Mouse (Mus musculus): Measurements from ENCODE around the gene Iqcn. TPM values are rescaled to one million over a fixed set of nuclear protein-coding genes. Genes with fewer than 3 reads are reported as not detected.

Gene Iqcn
- polyA plus RNA-seq, 1 experiment from 2014 or later = 0.09 TPM

DNA sequence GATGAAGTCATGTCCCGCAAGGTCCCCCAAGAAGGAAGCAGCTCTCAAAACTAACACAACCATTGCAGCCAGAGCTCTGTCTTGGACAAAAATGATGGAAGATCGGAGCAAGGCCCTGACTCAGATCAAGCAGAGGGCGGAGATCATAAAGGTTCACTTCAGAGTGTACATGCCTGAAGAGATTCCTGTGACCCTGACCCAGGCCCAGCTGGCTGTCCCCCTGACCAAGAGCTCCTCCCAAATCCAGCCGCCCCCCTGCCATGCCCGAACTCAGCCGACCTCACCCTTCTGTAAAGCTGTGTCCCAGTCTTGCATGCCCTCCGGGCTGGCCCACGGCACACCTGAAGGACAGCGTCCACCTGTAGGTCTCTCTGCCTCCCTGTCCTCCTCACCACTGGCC is 6.5 kb downstream of the Iqcn start:
- Histone ChIP-seq H3K27me3 (no peaks in the 10 kb centered on the region), H3K9ac (no peak overlapping the region; the same call in 1 of the 2 replicates), H3K4me1 (replicated peaks) (no peaks in the 10 kb centered on the region), H3K9me3 (no peaks in the 10 kb centered on the region), H3K36me3 (peaks cover 10% of the 10 kb centered on the region; the same call in 1 of the 2 replicates), H3K4me2 (no peak overlapping the region), H3K4me3 (no peak overlapping the region), H3K27ac (no peak overlapping the region)
- WGBS = 93% methylated on average over 9 of the region's 9 CpGs
- no peak for ATAC-seq (ENCODE audit: low FRiP score)

DNA sequence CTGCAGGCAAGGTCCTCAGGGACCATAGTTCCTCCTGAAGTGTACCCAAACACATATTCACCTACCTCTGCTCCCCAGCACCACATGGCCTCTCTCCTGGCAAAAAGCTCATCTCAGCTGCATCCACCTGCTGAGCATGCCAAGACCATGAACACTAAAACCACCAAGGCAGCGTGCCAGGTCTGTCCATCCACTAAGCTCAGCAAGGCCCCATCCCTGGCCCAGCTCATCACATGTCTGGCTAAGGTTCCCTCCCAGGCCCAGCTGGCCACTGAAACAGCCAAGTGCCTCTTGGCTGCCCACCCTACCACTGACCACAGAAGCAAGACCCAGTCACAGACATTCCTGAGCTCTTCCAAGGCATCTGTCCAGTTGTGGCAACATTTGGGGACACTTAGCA is 7.0 kb downstream of the Iqcn start:
- no peak for ATAC-seq (ENCODE audit: low FRiP score)
- H3K4me3 ChIP-seq = no peak overlapping the region
- no peak overlapping the region for H3K27ac ChIP-seq
- no peak overlapping the region for H3K4me2 ChIP-seq
- no peaks in the 10 kb centered on the region for H3K4me1 ChIP-seq (replicated peaks)
- no peaks in the 10 kb centered on the region for H3K27me3 ChIP-seq
- no peaks in the 10 kb centered on the region for H3K9me3 ChIP-seq
- peaks cover 10% of the 10 kb centered on the region; the same call in 1 of the 2 replicates for H3K36me3 ChIP-seq
- 88% methylated on average over 1 of the region's 1 CpGs for WGBS
- H3K9ac ChIP-seq = no peak overlapping the region; the same call in 1 of the 2 replicates

DNA sequence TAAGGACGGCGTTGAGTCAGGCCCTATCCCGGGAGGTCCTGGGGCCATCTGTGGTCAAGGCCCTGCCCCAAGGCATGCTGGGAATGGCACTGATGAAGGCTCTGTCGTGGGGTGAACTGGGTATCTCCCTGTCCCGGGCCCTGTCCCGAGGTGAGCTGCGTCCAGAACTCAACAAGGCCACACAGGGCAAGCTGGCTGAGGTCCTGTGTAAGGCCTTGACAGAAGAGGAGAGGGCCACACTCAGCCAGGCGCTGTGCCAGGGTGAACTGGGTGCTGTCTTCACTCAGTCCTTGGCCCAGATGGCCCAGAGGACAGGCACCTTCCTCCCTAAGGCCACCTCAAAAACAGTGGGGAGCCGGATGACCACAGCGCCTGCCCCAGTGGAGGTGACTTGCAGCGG is 7.8 kb downstream of the Iqcn start:
- Histone ChIP-seq H3K4me3 (no peak overlapping the region), H3K9me3 (no peaks in the 10 kb centered on the region), H3K4me1 (replicated peaks) (no peaks in the 10 kb centered on the region), H3K36me3 (peaks cover 10% of the 10 kb centered on the region; the same call in 1 of the 2 replicates), H3K27ac (no peak overlapping the region), H3K4me2 (no peak overlapping the region), H3K9ac (no peak overlapping the region), H3K27me3 (no peaks in the 10 kb centered on the region)
- no peak for ATAC-seq (ENCODE audit: low FRiP score)
- WGBS = 86% methylated on average over 11 of the region's 11 CpGs

DNA sequence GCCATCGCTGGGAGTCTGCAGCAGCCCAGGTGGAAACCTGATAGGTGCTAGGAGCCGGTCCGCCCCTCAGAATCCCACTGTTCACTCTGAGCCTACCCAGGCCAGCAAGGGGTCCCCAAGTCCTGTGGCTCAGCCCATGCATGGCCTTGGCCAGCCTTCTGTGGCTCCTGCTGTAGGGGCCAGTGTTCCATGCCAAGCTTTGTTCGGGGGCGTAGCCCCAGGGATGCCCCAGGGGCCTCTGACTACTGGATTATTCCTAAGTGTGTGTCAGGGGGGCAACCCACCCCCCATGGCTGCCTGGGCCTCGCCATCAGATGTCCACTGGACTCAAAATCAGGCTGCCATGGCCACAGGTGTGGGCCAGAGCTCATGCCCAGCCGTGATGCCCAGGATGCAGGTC is 10.7 kb downstream of the Iqcn start:
- no peak overlapping the region for H3K27ac ChIP-seq
- H3K9ac ChIP-seq = no peak overlapping the region
- H3K36me3 ChIP-seq = peaks cover 3% of the 10 kb centered on the region; the same call in 1 of the 2 replicates
- H3K4me3 ChIP-seq = no peak overlapping the region
- no peaks in the 10 kb centered on the region for H3K9me3 ChIP-seq
- ATAC-seq (ENCODE audit: low FRiP score) = no peak
- no peak overlapping the region for H3K4me2 ChIP-seq
- WGBS = 83% methylated on average over 7 of the region's 7 CpGs
- 0 out of 2 replicates have a peak, but pooled peaks cover 3% of the 10 kb centered on the region for H3K4me1 ChIP-seq (replicated peaks)
- H3K27me3 ChIP-seq = peaks cover 16% of the 10 kb centered on the region; the same call in 1 of the 2 replicates

DNA sequence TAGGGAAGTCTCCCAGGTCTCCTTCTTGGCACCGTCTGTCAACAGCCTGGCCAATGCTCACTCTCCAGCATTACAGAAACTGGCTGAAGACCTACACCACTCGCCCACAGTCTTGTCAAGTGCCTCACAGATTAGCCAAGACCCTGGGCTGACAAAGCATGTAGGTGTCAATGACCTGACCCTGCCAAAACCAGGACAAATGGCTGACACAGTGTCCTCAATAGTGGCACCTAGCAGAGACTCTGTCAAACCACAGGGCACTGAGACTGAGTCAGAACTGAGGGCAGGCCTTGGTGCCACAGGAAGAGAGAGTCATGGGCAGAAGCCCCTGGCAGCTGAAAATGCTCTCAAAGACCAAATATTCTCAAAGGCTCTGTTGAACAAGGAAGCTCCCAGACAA is 11.8 kb downstream of the Iqcn start:
- H3K36me3 ChIP-seq = no peaks in the 10 kb centered on the region
- no peak overlapping the region for H3K9ac ChIP-seq
- H3K27ac ChIP-seq = no peak overlapping the region
- H3K27me3 ChIP-seq = peaks cover 22% of the 10 kb centered on the region; the same call in 1 of the 2 replicates
- no peak overlapping the region for H3K4me2 ChIP-seq
- no peak for ATAC-seq (ENCODE audit: low FRiP score)
- WGBS = 69% methylated on average over 2 of the region's 2 CpGs
- no peaks in the 10 kb centered on the region for H3K9me3 ChIP-seq
- H3K4me3 ChIP-seq = no peak overlapping the region
- 0 out of 2 replicates have a peak, but pooled peaks cover 3% of the 10 kb centered on the region for H3K4me1 ChIP-seq (replicated peaks)

DNA sequence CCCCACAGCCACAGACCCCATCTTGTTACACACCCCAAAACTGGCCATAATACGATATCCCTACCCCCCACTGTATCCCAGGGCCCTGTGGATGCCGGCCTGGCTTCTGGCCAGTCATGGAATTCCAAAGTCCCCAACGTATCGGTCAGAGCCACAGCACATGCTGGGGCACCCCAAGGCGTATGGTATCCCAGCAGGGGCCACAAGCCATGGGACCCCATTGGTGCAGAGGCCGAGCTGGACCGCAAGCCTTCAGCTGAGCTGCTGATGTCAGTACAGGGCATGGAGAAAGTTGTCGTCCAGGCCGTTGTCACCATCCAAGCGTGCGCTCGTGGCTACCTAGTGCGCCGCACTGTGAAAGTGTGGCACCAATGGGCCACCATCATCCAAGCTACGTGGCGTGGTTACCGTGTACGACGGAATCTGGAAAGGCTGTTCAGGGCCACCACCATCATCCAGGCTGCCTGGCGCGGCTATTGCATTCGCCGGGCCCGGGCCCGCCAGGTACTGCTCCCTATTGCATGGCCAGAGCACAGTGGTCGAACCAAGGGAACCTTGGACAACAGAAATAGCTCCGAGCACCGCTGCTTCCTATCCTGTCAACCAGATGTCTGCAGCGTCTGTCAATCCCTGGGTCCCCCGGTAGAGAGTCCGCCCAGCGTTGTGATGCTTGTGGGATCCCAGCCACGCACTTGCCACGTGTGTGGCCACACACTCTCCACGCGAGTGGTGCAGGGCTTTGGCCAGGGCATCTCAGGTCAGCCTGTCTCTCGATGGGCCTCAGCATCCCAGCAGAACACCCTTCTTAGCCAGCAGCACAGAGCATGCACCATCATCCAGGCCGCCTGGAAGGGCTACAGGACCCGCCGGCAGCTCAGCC is 13.5 kb downstream of the Iqcn start:
- no peak overlapping the region for H3K27ac ChIP-seq
- H3K9ac ChIP-seq = no peak overlapping the region
- 0 out of 2 replicates have a peak, but pooled peaks cover 3% of the 10 kb centered on the region for H3K4me1 ChIP-seq (replicated peaks)
- H3K4me3 ChIP-seq = no peak overlapping the region
- no peak overlapping the region for H3K4me2 ChIP-seq
- no peaks in the 10 kb centered on the region for H3K9me3 ChIP-seq
- peaks cover 24% of the 10 kb centered on the region; the same call in 1 of the 2 replicates for H3K27me3 ChIP-seq
- H3K36me3 ChIP-seq = no peaks in the 10 kb centered on the region
- 85% methylated on average over 40 of the region's 40 CpGs for WGBS
- ATAC-seq (ENCODE audit: low FRiP score) = no peak

DNA sequence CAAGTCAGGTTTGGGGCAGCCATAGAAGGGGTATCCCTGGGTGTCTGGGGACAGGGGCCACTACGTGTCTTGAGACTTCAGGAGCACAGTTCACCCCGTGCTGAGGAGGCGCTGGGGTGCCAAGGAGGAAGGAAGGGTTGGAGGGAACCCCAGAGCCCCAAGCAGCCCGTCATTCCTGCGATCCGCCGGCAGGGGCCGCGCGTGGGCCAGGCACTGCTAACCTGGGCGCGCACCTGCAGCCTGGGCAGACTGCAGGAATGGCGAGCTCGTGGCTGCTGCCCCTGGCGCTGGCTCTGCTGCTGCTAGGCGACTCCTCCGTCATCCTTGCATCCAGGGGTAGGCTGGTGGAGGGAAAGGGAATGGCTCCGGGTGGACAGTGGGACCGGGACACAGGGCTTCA is 15.0 kb downstream of the Iqcn start, which contains the start of gene Gm3336:
Gene Gm3336 (plus strand): TSS at position 247 of the 400 bp plus-strand sequence.
- 2% methylated on average over 19 of the region's 19 CpGs for WGBS
- Histone ChIP-seq H3K4me3 (no peak within 1 kb of the TSS), H3K27me3 (peaks cover 24% of the 10 kb centered on the region; the same call in 1 of the 2 replicates), H3K36me3 (no peaks in the 10 kb centered on the region), H3K9me3 (no peaks in the 10 kb centered on the region), H3K4me2 (peak within 1 kb of the TSS; percentile 29; the same call in 1 of the 2 replicates), H3K9ac (0 out of 2 replicates have a peak within 1 kb of the TSS, but pooled peaks have one; percentile 46), H3K27ac (no peak within 1 kb of the TSS), H3K4me1 (replicated peaks) (0 out of 2 replicates have a peak, but pooled peaks cover 3% of the 10 kb centered on the region)
- ATAC-seq (ENCODE audit: low FRiP score) = no peak

DNA sequence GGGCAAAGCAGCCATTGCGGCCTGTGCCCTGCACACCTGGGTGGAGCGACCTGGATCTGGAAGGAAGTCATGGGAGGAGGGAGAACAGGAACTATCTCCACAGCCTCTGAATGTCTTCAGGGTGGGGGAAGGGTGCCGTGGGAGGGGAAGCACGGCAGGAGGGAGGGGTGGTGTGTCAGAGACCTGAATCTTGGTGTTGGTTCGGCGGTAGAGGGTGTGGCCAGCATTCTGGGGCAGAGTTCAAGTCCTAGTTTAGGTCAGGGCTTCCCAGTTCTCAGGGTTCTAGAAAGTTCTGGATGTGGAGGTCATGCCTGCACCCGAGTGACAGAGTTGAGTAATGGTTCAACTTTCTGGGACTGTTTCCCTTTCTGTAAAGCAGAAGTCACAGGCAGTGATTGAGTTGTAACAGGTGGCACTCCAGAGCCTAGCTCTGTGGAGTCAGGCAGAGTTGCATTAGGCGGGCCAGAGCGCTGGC is 16.6 kb downstream of the Iqcn start:
- Histone ChIP-seq H3K9ac (no peak overlapping the region), H3K27me3 (peaks cover 24% of the 10 kb centered on the region; the same call in 1 of the 2 replicates), H3K4me3 (no peak overlapping the region), H3K4me1 (replicated peaks) (0 out of 2 replicates have a peak, but pooled peaks cover 3% of the 10 kb centered on the region), H3K36me3 (no peaks in the 10 kb centered on the region), H3K27ac (no peak overlapping the region), H3K9me3 (no peaks in the 10 kb centered on the region), H3K4me2 (no peak overlapping the region)
- 76% methylated on average over 9 of the region's 9 CpGs for WGBS
- no peak for ATAC-seq (ENCODE audit: low FRiP score)

DNA sequence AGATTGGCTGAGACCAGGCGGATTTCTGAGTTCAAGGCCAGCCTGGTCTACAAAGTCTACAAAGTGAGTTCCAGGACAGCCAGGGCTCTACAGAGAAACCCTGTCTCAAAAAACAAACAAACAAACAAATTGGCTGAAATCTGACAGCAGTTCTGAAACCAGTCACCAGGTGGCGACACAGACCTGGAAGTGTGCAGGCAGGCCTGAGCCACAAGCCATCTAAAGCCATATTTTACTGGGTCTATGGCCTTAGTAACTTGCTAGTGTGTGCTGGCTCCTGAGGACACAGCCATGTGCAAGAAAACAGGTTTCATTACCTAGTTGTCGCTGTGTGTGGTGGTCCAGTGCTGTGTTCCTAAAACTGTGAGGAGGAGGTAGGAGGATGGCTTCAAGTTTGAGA is 17.5 kb downstream of the Iqcn start:
- Histone ChIP-seq H3K27ac (no peak overlapping the region), H3K9ac (no peak overlapping the region), H3K4me3 (no peak overlapping the region), H3K27me3 (peaks cover 26% of the 10 kb centered on the region; the same call in 1 of the 2 replicates), H3K4me1 (replicated peaks) (0 out of 2 replicates have a peak, but pooled peaks cover 3% of the 10 kb centered on the region), H3K9me3 (no peaks in the 10 kb centered on the region), H3K36me3 (no peaks in the 10 kb centered on the region), H3K4me2 (no peak overlapping the region)
- ATAC-seq (ENCODE audit: low FRiP score) = 0 out of 2 replicates have a peak, but pooled peaks have one; percentile 47
- 9% methylated on average over 3 of the region's 3 CpGs for WGBS

DNA sequence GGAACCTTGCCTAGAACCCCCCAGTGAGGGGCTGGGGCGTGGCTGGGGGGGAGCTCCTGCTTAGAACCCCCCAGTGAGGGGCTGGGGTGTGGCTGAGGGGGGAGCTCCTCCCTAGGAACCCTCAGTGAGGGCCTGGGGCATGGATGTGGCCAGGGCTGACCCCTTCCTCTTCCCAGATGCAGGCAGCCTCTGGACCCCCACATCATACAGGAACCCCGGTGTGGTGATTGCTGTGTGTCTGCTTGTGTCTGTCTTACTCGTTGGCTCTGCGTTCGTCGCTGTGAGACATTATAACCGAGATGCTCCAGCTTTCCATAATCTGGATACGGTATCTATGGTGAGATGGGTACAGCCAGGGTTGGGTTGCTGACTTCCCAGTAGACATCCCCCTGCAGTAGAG is 18.3 kb downstream of the Iqcn start:
- WGBS = 86% methylated on average over 8 of the region's 8 CpGs
- no peak for ATAC-seq (ENCODE audit: low FRiP score)
- H3K4me3 ChIP-seq = no peak overlapping the region
- no peaks in the 10 kb centered on the region for H3K36me3 ChIP-seq
- H3K9ac ChIP-seq = peak overlapping the region; percentile 19; the same call in 1 of the 2 replicates
- H3K27me3 ChIP-seq = peaks cover 34% of the 10 kb centered on the region
- no peak overlapping the region for H3K4me2 ChIP-seq
- H3K9me3 ChIP-seq = no peaks in the 10 kb centered on the region
- H3K4me1 ChIP-seq (replicated peaks) = 0 out of 2 replicates have a peak, but pooled peaks cover 3% of the 10 kb centered on the region
- no peak overlapping the region for H3K27ac ChIP-seq

DNA sequence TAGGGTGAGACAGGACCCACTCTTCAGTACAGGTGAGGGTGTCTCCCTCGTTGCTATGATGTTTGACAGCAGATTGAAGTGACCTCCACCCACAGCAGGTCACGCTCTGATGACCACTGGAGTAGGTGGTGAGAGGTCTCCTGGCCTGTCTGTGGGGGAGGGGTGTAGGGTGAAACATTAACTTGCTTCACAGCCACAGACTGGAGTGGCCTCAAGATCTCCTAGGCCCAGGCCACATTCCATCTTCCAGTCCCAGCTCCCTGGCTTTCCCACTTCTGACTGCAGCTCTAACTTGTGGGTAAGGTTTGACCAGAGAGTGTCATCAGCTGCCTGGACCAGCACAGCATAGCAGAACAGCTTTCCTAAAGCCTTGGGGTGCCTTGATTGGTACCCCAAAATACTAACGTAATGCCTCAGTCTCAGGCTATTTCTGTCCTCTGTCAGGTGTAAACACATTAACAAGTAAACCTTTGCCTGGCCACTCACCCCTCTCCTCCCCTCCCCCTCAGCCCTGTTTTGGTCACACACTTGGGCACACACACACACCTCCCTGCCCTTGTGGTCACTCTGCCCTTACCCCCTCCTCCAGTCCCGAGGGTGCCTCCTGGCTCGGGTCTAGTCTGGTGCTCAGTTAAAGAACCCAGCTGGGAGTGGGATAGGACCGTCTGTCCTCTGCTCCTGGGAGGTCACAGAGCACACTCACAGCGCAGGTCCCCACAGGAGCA is 20.4 kb downstream of the Iqcn start, which contains the start of gene Pde4c:
Gene Pde4c (plus strand): TSS at position 235 of the 725 bp plus-strand sequence.
- H3K4me2 ChIP-seq = no peak within 1 kb of the TSS
- H3K27ac ChIP-seq = no peak within 1 kb of the TSS
- no peaks in the 10 kb centered on the region for H3K9me3 ChIP-seq
- peak within 1 kb of the TSS; percentile 35; the same call in 1 of the 2 replicates for H3K9ac ChIP-seq
- no peak for ATAC-seq (ENCODE audit: low FRiP score)
- WGBS = 55% methylated on average over 7 of the region's 7 CpGs
- no peak within 1 kb of the TSS for H3K4me3 ChIP-seq
- H3K27me3 ChIP-seq = peaks cover 37% of the 10 kb centered on the region
- no peaks in the 10 kb centered on the region for H3K4me1 ChIP-seq (replicated peaks)
- H3K36me3 ChIP-seq = no peaks in the 10 kb centered on the region

DNA sequence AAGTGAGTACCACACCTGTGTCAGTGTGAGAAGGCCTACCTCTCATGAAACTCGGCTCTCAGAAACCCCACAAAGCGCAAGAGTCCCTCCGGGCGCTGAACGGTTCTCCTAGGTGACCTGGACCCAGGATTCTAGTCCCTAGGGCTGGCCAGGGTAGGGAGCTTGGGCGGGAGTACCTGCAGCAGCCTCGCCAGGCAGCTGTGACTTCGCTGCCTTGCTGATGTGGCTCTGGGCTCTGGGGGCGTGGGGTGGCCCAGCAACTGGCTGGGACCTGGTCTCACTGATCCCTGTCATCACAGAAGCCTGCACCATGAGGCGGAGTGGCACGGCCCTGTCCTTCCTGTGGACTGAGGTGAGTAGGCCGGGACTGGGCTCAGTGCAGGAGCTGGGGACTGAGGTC is 21.0 kb downstream of the Iqcn start:
- WGBS = 83% methylated on average over 12 of the region's 12 CpGs

More for the DNA sequence above, 21.0 kb downstream of the Iqcn start:
- Histone ChIP-seq H3K9ac (0 out of 2 replicates have a peak overlapping the region, but pooled peaks have one; percentile 35), H3K4me2 (no peak overlapping the region), H3K4me1 (replicated peaks) (no peaks in the 10 kb centered on the region), H3K27ac (no peak overlapping the region), H3K27me3 (peaks cover 42% of the 10 kb centered on the region), H3K9me3 (no peaks in the 10 kb centered on the region), H3K4me3 (no peak overlapping the region), H3K36me3 (no peaks in the 10 kb centered on the region)
- no peak for ATAC-seq (ENCODE audit: low FRiP score)

All from hindbrain, embryonic 13.5 days (tissue).